Mouse (Mus musculus): ENCODE data around the gene Tomm7.
A peak's percentile ranks its signal among the peaks of the same experiment; 100 is the strongest.
"Not testable (repeated sequence)": the region's sequence is repeated elsewhere in the genome, so short reads cannot be mapped to it uniquely, and the experiment has no call there.

Tomm7 gene

GRCm38 (mm10) chr5:23851160-23851555 lies 7.2 kb upstream of the Tomm7 start:
- peak; percentile 42 for DNase-seq (ENCODE audit: low spot score)

DNA sequence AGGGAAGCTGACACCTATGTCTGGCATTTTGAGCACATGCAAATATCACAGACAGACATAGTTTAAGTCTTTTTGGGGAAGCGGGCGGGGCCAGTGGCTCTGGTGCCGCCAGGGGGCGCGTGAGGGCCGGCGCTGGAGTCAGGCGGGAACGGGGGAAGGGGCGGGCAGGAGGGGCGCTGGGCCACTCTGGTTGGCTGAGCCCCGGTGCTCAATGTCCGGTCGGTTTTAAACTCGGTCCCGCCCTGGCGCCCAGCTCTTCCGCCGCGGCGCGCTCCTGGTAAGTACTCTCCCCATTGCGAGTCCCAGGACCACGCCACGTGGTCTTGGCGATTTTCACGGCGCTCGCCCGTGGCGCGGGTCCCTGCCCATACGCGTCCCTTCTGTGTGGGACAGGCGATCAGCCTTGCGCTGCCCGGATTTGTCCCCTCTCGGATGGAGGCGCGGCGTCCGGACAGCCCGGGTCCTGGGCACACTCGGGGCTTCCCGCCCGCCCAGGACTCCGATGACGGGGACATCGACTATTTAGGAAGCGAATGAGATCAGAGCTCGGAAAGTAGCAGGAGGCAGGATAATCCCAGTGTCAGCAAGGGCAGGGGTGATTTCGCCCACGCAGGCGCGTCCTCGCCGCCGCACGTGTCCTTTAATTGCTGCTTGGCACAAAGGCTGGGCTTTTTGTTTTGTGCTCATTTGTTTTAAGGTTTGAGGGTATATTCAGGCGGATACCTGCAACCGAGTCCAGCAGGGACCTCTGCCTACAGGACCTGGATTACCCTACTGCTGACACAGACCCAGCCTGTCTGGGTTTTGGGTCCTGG lies 6.6 kb upstream of the Tomm7 start:
- DNase-seq (ENCODE audit: low spot score), result peak; percentile 90

DNA sequence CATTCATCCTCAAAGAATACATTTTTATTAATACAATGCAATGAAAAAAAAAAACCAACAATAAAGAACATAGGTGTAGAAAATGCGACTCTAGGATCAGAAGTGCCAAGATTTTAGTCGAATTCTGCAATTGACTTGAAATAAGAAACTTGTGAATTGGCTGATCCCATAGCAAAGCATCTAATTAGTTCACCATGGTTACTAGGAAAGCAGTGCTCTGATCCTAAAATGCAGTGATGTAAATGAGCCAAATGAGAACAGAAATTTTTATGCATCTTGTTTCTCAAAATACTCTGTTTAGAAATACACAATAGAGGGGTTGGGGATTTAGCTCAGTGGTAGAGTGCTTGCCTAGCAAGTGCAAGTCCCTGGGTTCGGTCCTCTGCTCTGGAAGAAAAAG lies 1.2 kb upstream of the Tomm7 start:
- DNase-seq (ENCODE audit: low spot score), result no peak

DNA sequence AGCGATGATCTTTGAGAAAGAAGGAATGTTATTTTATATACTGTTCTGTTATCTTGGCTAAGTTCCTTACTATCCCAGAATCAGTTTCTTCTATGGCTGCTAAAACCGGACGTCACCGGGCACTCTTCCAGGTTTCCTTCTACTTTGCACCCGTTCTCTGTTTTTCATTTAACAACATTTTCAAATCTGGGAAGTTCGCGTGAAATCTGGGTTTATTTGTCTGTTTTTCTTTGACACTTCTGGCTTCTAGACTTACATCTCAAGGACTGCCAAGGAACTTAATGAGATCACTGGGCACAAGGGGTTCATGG lies 525 bp upstream of the Tomm7 start:
- DNase-seq (ENCODE audit: low spot score), result no peak

GRCm38 (mm10) chr5:23838158-23838557 lies 5.8 kb downstream of the Tomm7 start:
- DNase-seq (ENCODE audit: low spot score), result no peak

DNA sequence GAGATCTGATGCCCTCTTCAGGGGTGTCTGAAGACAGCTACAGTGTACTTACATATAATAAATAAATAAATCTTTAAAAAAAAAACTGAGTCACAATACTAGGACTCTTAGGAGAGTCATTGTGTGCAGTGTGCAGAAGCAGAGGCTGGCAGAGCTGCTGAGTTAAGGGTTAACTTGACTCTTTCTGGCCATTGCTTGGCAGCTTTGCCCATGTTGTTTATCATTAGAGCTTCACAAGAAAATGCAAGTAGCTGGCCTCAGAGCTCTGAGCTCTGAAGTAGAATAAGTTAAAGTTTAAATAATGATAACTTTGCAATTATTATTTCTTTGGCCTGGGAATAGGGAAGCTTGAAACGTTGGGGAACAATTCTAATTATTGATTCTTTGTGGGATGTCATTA lies 8.3 kb downstream of the Tomm7 start:
- not testable (repeated sequence) for DNase-seq (ENCODE audit: low spot score)

DNA sequence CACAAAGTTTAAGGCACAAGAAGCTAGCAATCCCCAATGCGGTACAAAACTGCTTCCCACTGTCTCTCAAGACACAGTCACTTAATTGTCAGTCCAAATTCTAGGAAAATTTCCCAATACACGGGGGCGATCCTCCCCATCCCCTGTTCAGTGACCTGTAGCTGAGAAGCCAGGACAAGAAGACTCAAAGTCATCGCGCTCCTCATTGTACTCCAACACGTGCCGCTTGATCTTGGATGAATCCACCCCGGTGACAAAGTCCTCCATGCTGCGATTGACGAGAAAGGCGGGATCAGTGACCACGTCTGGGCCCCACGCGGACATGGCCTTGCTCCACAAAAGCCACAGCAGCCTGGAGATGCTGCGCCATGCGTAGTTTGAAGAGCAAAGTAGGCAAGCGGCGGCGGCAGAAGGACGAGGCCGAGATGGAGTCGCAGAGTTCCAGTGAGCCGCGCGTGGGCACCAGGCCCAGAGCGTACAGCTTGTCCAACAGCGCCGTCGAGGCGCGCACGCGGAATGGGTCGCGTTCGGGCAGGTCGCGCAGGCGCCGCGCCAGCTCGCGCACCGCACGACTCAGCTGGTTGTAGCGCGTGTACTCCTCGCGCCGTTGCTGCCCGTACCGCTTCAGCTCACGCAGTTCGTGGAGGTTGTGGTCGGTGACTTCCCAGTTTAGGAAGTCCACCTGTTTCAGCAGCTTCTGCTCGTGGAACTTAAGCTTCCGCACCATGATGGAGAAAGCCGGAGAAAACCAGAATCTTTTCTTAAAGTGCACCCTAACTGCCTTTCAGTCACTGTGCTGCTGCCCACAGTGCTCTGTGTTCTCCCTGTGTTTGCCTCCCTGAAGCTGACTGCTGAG lies 12.8 kb downstream of the Tomm7 start:
- no peak for DNase-seq (ENCODE audit: low spot score)

DNA sequence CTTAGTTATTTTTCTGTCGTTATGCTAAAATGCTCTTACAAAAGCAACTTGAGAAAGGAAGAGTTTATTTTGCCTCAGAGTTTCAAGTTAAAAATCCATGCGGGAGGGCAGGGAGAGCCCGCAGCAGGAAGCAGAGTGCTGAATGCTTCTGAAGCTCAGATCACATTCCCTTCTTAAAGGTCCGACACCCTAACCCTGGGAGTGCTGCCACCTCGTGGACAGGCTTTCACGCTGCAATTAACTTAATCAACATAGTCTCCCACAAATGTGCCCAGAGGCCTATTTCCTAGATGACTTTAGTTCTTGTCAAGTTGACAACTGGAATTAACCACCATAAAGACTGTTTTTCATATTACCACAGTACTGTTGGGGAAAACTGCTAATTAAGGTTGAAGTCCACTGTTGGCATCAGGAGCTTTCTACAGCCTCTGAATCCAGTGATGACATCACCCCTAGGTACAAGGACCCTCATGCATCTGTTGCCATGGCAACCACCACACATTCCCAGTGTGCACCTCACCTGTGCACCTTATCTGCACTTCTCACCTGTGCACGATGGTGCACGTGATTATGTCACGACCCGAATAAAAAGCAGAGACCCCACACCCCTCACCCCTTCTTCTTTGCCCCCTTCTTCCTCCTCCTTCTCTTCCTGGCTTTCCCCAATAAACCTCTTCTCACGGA lies 17.5 kb downstream of the Tomm7 start:
- DNase-seq (ENCODE audit: low spot score), result peak; percentile 88

DNA sequence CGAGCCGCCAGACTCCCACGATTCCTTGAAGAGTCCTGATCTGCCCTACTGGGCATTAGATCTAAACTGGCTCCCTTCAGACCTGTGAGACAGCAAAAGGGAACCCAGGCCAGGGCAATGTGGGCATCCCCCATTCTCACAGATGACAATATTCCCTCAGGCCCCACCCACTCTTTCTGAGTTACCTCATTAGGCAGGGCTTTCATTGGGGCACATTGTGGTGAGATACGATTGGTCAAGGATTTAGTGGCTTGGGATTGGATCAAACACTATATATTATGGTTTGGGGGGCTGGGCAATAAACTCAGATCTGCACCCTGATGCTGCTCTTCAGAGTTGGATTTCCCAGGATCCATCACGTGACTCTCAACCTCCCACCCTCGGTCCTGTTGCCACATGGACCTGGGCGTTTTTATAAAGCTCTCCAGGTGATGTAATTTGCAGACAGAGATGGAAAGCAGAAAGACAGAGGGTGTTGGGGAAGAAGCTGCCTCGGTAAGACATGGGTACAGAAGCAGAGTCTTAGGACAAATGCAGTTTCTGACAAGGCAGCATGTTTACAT lies 19.7 kb downstream of the Tomm7 start:
- no peak for DNase-seq (ENCODE audit: low spot score)

DNA sequence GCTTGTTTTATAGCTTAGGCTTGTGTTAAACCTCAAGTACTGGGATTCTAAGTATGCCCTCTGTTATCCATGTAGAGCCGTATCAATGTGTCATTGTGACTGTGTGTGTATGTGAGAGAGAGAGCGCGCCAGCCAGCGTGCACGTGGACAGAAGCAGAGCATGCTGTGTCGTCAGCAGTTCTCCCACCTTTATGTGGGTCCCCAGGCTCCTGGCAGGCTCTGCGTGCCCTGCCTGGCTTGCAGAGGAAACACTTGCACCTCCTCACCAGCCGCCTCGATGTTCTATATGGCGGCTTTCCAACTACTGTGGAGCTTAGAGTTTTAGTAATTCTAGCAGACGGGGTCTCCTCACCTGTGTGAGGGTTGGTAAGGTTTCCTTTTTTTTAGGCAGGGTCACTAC lies 21.7 kb downstream of the Tomm7 start:
- DNase-seq (ENCODE audit: low spot score), result no peak

DNA sequence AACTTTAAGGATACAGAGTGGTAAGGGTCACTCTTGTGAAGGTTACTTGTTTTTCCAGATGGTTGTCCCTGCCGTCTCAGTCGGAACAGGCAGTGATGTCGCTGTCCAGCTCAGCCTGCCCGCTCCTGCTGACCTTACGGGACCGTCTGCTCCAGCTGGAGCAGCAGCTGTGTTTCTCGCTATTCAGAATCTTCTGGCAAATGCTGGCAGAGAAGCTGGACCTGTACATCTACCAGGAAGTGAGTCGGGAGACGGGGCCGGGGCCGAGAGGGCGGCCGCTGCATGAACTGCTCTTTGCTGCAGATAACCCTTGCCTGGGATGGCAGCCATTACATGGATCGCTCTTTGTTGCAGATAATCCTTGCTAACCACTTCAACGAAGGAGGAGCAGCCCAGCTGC lies 27.3 kb downstream of the Tomm7 start:
- DNase-seq (ENCODE audit: low spot score), result no peak

- peak; percentile 49 for DNase-seq (ENCODE audit: low spot score)
These were observed 29.1 kb downstream of the Tomm7 start for GRCm38 (mm10) chr5:23814841-23815240.

- no peak for DNase-seq (ENCODE audit: low spot score)
These were observed 51.2 kb downstream of the Tomm7 start for GRCm38 (mm10) chr5:23792726-23793125.

GRCm38 (mm10) chr5:23789078-23789612 lies 54.8 kb downstream of the Tomm7 start:
- DNase-seq (ENCODE audit: low spot score), result no peak

Data from retina, embryonic 14.5 days (tissue).